Mouse (Mus musculus) myocyte (in vitro differentiated cells): ENCODE data around the gene Lrpprc.

ENCODE experiments used
- MYOD1 ChIP-seq, 3 experiments: IDR thresholded peaks; one replicate each; pipeline ENCODE4 v1.6.1; 2011; ENCODE audit warnings: control low read depth in 2 of 3, low read depth in 2 of 3, mild to moderate bottlenecking in 2 of 3, moderate library complexity in 1 of 3; ENCODE audit not compliant: insufficient read length in 2 of 3, control insufficient read depth in 1 of 3
- POLR2A ChIP-seq: IDR thresholded peaks from one replicate; pipeline ENCODE4 v1.6.1; 2011; ENCODE audit warnings: low read depth, mild to moderate bottlenecking, control low read depth, moderate library complexity; ENCODE audit not compliant: insufficient read length
- SRF ChIP-seq: IDR thresholded peaks from one replicate; pipeline ENCODE4 v1.6.1; 2011; ENCODE audit warnings: low read depth; ENCODE audit not compliant: control insufficient read depth, insufficient read length
- TCF12 ChIP-seq: IDR thresholded peaks from one replicate; pipeline ENCODE4 v1.6.1; 2011; ENCODE audit warnings: mild to moderate bottlenecking, control low read depth; ENCODE audit not compliant: poor library complexity, insufficient read depth, severe bottlenecking
- USF1 ChIP-seq: IDR thresholded peaks from one replicate; pipeline ENCODE4 v1.6.1; 2011; ENCODE audit warnings: low read depth, mild to moderate bottlenecking, control low read depth, moderate library complexity

DNA sequence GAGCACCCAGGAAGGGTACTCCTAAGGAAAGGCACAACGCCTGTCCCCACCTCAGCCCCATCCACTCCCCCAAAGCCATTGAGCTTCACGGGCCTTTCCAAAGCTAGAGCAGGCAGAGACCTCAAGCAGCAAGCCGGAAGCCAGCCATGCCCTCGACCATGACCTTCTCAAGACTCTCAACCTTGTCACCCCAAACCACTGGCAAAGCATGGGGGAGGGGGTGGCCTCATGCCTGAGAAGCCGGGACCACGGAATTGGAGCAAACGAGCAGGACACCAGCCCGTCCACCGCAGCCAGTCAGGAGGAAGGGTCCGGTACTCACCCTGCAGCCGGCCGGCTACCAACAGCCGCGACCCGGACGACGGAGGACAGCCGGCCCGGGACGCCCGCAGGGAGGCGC lies 546 bp downstream of the Lrpprc start:
- TF ChIP-seq USF1 (no peak), POLR2A (no peak), MYOD1 (IDR thresholded peaks at IDR 0.05; ENCODE audit: control insufficient read depth in 1 of 3, insufficient read length in 2 of 3, low read depth in 2 of 3) (no peak), SRF (no peak), TCF12 (no peak)
